Mouse (Mus musculus) megakaryocyte, embryonic 14.5 days (primary cell): ENCODE results near the gene Nono.

ENCODE experiments used
- FLI1 ChIP-seq: IDR thresholded peaks from 2 replicates; pipeline ENCODE4 v1.6.1; 2012; ENCODE audit warnings: low read length, inconsistent platforms, mixed read lengths
- GATA1 ChIP-seq: IDR thresholded peaks from 3 replicates; pipeline ENCODE4 v1.6.1; 2012; ENCODE audit warnings: mixed read lengths, low read length, inconsistent platforms, borderline replicate concordance

DNA sequence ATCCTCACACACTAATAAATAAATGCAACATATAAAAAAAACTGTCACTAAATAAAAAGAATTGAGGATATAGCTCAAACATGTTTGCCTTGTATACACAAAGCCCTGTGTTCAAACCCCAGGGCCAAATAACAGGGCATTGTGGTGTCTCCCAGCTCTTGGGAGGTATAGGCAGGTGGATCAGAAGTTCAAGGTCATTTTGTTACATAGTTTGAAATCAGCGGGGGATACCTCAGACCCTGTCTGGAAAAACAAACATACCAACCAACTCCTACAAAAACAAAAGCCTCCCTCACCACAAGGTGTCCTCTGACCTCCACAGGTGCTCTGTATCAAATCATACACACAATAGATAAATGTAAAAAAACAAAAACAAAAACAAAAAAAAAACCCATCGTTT lies 34.8 kb upstream of the Nono start:
- TF ChIP-seq FLI1 (no peak), GATA1 (no peak)
